Comparison of ENCODE assay signal across 25 mouse cellular contexts in the genomic region with DNA sequence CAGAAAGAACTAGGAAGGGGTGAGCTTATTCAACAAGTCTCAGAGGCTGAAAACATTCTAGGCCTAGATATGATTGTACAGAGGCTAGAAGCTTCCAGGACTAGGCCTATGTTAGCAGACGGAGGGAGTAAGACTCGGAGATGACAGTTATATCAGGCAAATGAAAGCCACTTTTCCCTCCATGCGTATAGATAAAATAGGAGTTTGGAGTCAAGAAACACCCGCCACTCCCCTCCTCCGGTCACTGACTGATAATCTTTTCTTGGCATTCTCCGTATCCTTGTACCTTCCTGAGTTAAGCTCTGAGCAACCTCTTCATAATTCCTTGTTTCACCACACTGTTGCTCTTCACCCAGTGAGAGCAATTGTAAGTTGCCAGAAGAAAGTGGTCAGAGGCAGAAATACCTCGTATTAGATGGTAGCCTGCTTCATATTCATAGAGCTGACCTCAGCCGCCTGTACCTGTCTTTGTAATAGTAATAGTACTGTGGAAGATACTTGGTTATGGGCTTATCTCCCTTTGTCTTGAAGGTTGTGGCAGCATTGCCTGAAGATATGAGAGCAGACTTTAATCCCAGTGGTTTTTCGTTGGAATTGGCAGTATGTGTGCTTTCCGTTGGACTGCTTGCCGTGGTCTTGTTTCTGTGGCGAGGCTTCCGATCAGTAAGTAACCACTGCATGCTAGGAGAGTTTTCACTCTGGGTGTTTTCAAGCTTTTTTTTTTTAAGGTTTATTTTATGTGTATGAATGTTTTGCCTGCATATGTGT. TPM values are rescaled to one million over a fixed set of nuclear protein-coding genes. Genes with fewer than 3 reads are reported as not detected.
DNase-seq lines count a peak whose midpoint lies in the region; ATAC-seq and TF ChIP-seq lines count a peak whose summit lies in the region.
"Had no signal": no experiment of that assay in that cellular context is flagged by ENCODE, and none has a peak within 500 bp of the region (broad histone marks: within the 10 kb centered on the region; RNA-seq: fewer than 3 reads in every experiment).

No protein-coding gene starts in this region.

- peak; percentile 25 to 71; a peak in 3 of 4 replicates for TF ChIP-seq EP300 in MEL (IDR thresholded peaks at IDR 0.05; ENCODE audit: low read depth in 1 of 2, low read length in 2 of 2)
- TF ChIP-seq EP300 in liver, embryonic 14.5 days (IDR thresholded peaks at IDR 0.05; ENCODE audit: low read depth): no peak

- H3K27ac ChIP-seq in MEL (ENCODE audit: control insufficient read depth, low read depth, low read length): peak overlapping the region; percentile 91
- H3K27ac ChIP-seq in liver, embryonic 14.5 days: peak overlapping the region; percentile 82
- H3K27ac ChIP-seq: embryonic facial prominence, embryonic 10.5 days; forebrain, embryonic 12.5 days; heart, embryonic 15.5 days; hindbrain, embryonic 13.5 days; kidney, postnatal 0 days; left cerebral cortex, adult 2 months; limb, embryonic 10.5 days; neural tube, embryonic 12.5 days had no signal

- peak overlapping the region; percentile 98 for H3K4me2 ChIP-seq in liver, embryonic 14.5 days (ENCODE audit: low read depth)
- H3K4me2 ChIP-seq: forebrain, embryonic 12.5 days; heart, embryonic 15.5 days; hindbrain, embryonic 13.5 days; neural tube, embryonic 12.5 days had no signal

- peak overlapping the region; percentile 25 to 31 for H3K4me3 ChIP-seq in MEL (ENCODE audit: control insufficient read depth in 1 of 2, insufficient read depth in 1 of 2, low read depth in 2 of 2, low read length in 2 of 2)
- peak overlapping the region; percentile 54 for H3K4me3 ChIP-seq in erythroblast, embryonic 14.5 days (replicated peaks)
- H3K4me3 ChIP-seq in liver, embryonic 14.5 days (ENCODE audit: insufficient read depth in 1 of 2, low read depth in 2 of 2, low read length in 2 of 2): peak overlapping the region; percentile 15; a peak in 3 of 4 replicates
- H3K4me3 ChIP-seq: embryonic facial prominence, embryonic 10.5 days; forebrain, embryonic 12.5 days; heart, embryonic 15.5 days; hindbrain, embryonic 13.5 days; left cerebral cortex, adult 2 months; limb, embryonic 10.5 days; neural tube, embryonic 12.5 days had no signal

- H3K79me2 ChIP-seq in MEL (ENCODE audit: control insufficient read depth, insufficient read depth, low read length, poor library complexity): peaks cover 60% of the 10 kb centered on the region

- peak overlapping the region; percentile 62 for H3K9ac ChIP-seq in MEL (ENCODE audit: control insufficient read depth, low read depth, low read length, poor library complexity, severe bottlenecking)
- peak overlapping the region; percentile 53 for H3K9ac ChIP-seq in liver, embryonic 14.5 days (replicated peaks)
- H3K9ac ChIP-seq: forebrain, embryonic 12.5 days; heart, embryonic 15.5 days; hindbrain, embryonic 13.5 days; neural tube, embryonic 12.5 days had no signal

- H3K36me3 ChIP-seq in MEL (ENCODE audit: control insufficient read depth in 1 of 2, insufficient read depth in 2 of 2, low read length in 2 of 2): peaks cover 37 to 38% of the 10 kb centered on the region in 2 experiments
- H3K36me3 ChIP-seq in erythroblast, embryonic 14.5 days (ENCODE audit: control insufficient read depth): peaks cover 40% of the 10 kb centered on the region
- peaks cover 21% of the 10 kb centered on the region for H3K36me3 ChIP-seq in liver, embryonic 14.5 days (replicated peaks; ENCODE audit: control insufficient read depth, insufficient read depth, low read depth)

- peaks cover 10 to 24% of the 10 kb centered on the region in 2 experiments for H3K4me1 ChIP-seq in MEL (ENCODE audit: control insufficient read depth in 1 of 2, insufficient read depth in 2 of 2, low read length in 2 of 2)
- peaks cover 62% of the 10 kb centered on the region for H3K4me1 ChIP-seq in erythroblast, embryonic 14.5 days (ENCODE audit: control insufficient read depth)
- peaks cover 27 to 34% of the 10 kb centered on the region in 2 experiments for H3K4me1 ChIP-seq in liver, embryonic 14.5 days (replicated peaks; ENCODE audit: control insufficient read depth in 2 of 2, insufficient read depth in 2 of 2, low read length in 1 of 2)

- no peaks in the 10 kb centered on the region for H3K9me3 ChIP-seq in MEL (replicated peaks; ENCODE audit: insufficient read depth, low read length)
- H3K9me3 ChIP-seq in erythroblast, embryonic 14.5 days (ENCODE audit: control insufficient read depth, low read length): no peaks in the 10 kb centered on the region
- H3K9me3 ChIP-seq in liver, embryonic 14.5 days (ENCODE audit: control insufficient read depth, low read length): no peaks in the 10 kb centered on the region
- H3K9me3 ChIP-seq: embryonic facial prominence, embryonic 10.5 days; forebrain, embryonic 12.5 days; heart, embryonic 15.5 days; hindbrain, embryonic 13.5 days; limb, embryonic 10.5 days; neural tube, embryonic 12.5 days had no signal

- no peaks in the 10 kb centered on the region for H3K27me3 ChIP-seq in MEL (ENCODE audit: control insufficient read depth in 1 of 2, insufficient read depth in 2 of 2, low read length in 2 of 2)
- H3K27me3 ChIP-seq in erythroblast, embryonic 14.5 days (ENCODE audit: control insufficient read depth): no peaks in the 10 kb centered on the region
- no peaks in the 10 kb centered on the region for H3K27me3 ChIP-seq in liver, embryonic 14.5 days (ENCODE audit: control insufficient read depth, insufficient read depth, low read length)
- H3K27me3 ChIP-seq: forebrain, embryonic 12.5 days; heart, embryonic 15.5 days; hindbrain, embryonic 13.5 days; neural tube, embryonic 12.5 days had no signal

- no peak for TF ChIP-seq RAD21 in MEL (IDR thresholded peaks at IDR 0.05; ENCODE audit: low read depth, low read length)

- TF ChIP-seq POLR2A in MEL (IDR thresholded peaks at IDR 0.05; ENCODE audit: control insufficient read depth in 1 of 2, insufficient read depth in 1 of 2, low read depth in 1 of 2, low read length in 2 of 2, poor library complexity in 1 of 2): no peak

- WGBS in liver, embryonic 14.5 days (ENCODE audit: insufficient replicate concordance): 35% methylated on average over 13 of the region's 13 CpGs

- no peak for TF ChIP-seq CTCF in MEL (IDR thresholded peaks at IDR 0.05 in 2 of 3, conservative IDR thresholded peaks at IDR 0.05 in 1 of 3; ENCODE audit: control insufficient read depth in 1 of 3, insufficient read depth in 1 of 3, low read depth in 2 of 3, low read length in 3 of 3, poor library complexity in 1 of 3, severe bottlenecking in 1 of 3)
- TF ChIP-seq CTCF in liver, embryonic 14.5 days (IDR thresholded peaks at IDR 0.05; ENCODE audit: low read depth): no peak

- DNase-seq in MEL (ENCODE audit: low read depth, low spot score) (peak; percentile 75), MEL-GATA-1-ER (ENCODE audit: extremely low read depth, low read depth) (peak; percentile 33)
- DNase-seq in liver, embryonic 14.5 days (ENCODE audit: low read depth in 3 of 3, low spot score in 3 of 3): no peak
- DNase-seq in lung, postnatal 14 days: no peak
- no peak for DNase-seq in right cerebral cortex, postnatal 25 days
- no peak for DNase-seq in urinary bladder, adult 2 months (ENCODE audit: low spot score)
- no peak for DNase-seq in right cerebral cortex, postnatal 14 days
- DNase-seq: adrenal gland, postnatal 14 days; cerebellum, adult 11-12 months; cerebellum, postnatal 10 days; heart, postnatal 36 days; kidney, adult 2 months; midbrain, embryonic 14.5 days; retina, postnatal 1 day had no signal

- peak; percentile 11; the same call in 1 of the 2 replicates for ATAC-seq in liver, embryonic 14.5 days (ENCODE audit: insufficient read depth)
- ATAC-seq: inflammation-experienced regulatory T-cells, adult 6 months; lung, postnatal 0 days had no signal

TF ChIP-seq in MEL, 35 proteins besides CTCF, POLR2A, EP300 and RAD21 (continues in another document):
- no peak for TF ChIP-seq NELFE (IDR thresholded peaks at IDR 0.05; ENCODE audit: low read depth, low read length)
- TF ChIP-seq USF1 (IDR thresholded peaks at IDR 0.05; ENCODE audit: low read depth, low read length): no peak
- no peak; the same call in 1 of the 2 replicates for TF ChIP-seq MAX (IDR thresholded peaks at IDR 0.05; ENCODE audit: low read length)
- TF ChIP-seq MAZ (IDR thresholded peaks at IDR 0.05; ENCODE audit: low read depth, low read length): no peak
- no peak for TF ChIP-seq MEF2A (IDR thresholded peaks at IDR 0.05; ENCODE audit: extremely low read depth, insufficient replicate concordance, low read depth, low read length, poor library complexity, severe bottlenecking)
- no peak for TF ChIP-seq NRF1 (IDR thresholded peaks at IDR 0.05; ENCODE audit: insufficient read depth, low read depth, low read length, poor library complexity, severe bottlenecking)
- peak; percentile 65 for TF ChIP-seq SIN3A (IDR thresholded peaks at IDR 0.05; ENCODE audit: low read length)
- TF ChIP-seq ETS1 (IDR thresholded peaks at IDR 0.05; ENCODE audit: low read depth, low read length): peak; percentile 46
- no peak for TF ChIP-seq JUND (IDR thresholded peaks at IDR 0.05; ENCODE audit: low read depth, low read length)
- TF ChIP-seq ELF1 (IDR thresholded peaks at IDR 0.05; ENCODE audit: low read depth, low read length): no peak
- TF ChIP-seq TBP (IDR thresholded peaks at IDR 0.05; ENCODE audit: low read depth, low read length): peak; percentile 26
- TF ChIP-seq SMC3 (IDR thresholded peaks at IDR 0.05; ENCODE audit: low read depth, low read length): no peak
- TF ChIP-seq BHLHE40 (IDR thresholded peaks at IDR 0.05; ENCODE audit: borderline replicate concordance, low read depth, low read length): no peak
- TF ChIP-seq POLR2AphosphoS2 (IDR thresholded peaks at IDR 0.05; ENCODE audit: low read length): no peak
- no peak for TF ChIP-seq GABPA (IDR thresholded peaks at IDR 0.05; ENCODE audit: low read depth, low read length)
- no peak for TF ChIP-seq ZC3H11A (IDR thresholded peaks at IDR 0.05; ENCODE audit: low read depth, low read length)
- no peak for TF ChIP-seq E2F4 (IDR thresholded peaks at IDR 0.05; ENCODE audit: borderline replicate concordance, low read depth, low read length)
- TF ChIP-seq CHD1 (IDR thresholded peaks at IDR 0.05; ENCODE audit: low read depth, low read length): no peak
- no peak for TF ChIP-seq USF2 (IDR thresholded peaks at IDR 0.05; ENCODE audit: borderline replicate concordance in 1 of 2, insufficient read depth in 1 of 2, low read depth in 1 of 2, low read length in 2 of 2)
- 0 out of 2 replicates have a peak, but pooled peaks have one; percentile 25 for TF ChIP-seq ZMIZ1 (IDR thresholded peaks at IDR 0.05; ENCODE audit: low read depth, low read length)

RNA-seq across cellular contexts. Expression of a gene that starts 40.1 kb away (rescaled TPM):
- 103 and 134 TPM in 2 replicates for total RNA-seq in MEL (2012; rRNA removed)
- polyA plus RNA-seq in MEL (2012; ENCODE audit: insufficient read depth in 1 of 2, insufficient read length in 2 of 2, low read depth in 1 of 2, low replicate concordance in 2 of 2, missing spikeins in 1 of 2): 100 to 1,000 TPM in 1 of 2 experiments, not detected in 1; 175 TPM
- polyA plus RNA-seq in erythroblast, embryonic 14.5 days (2012): 1.2 and 1.5 TPM in 2 replicates
- polyA plus RNA-seq in liver, embryonic 14.5 days (2012; rRNA removed): 26.9 and 31.7 TPM in 2 replicates
- polyA plus RNA-seq in liver, embryonic 14.5 days (2014; fragmentation: Nextera tagmentation; extraction: Ambion mirVana): 42.6 and 43.4 TPM in 2 replicates
- 58.4 and 62.9 TPM in 2 replicates for polyA plus RNA-seq in urinary bladder, adult 2 months (2012; rRNA removed)

Comparison
In these comparisons a context has a peak if more than half of its experiments do, and no peak if none do; other contexts are left out.
1. DNase-seq: peak in MEL (single experiment) and MEL-GATA-1-ER (single experiment); none in liver, embryonic 14.5 days (0 of 3), lung, postnatal 14 days (single experiment), right cerebral cortex, postnatal 25 days (single experiment), urinary bladder, adult 2 months (single experiment) and right cerebral cortex, postnatal 14 days (single experiment).
2. Peak in every context shown above with its lines, with median percentiles within 50 percentile points of each other: H3K4me3 ChIP-seq.